10 mouse cellular contexts compared by ENCODE assay signal in the genomic region with DNA sequence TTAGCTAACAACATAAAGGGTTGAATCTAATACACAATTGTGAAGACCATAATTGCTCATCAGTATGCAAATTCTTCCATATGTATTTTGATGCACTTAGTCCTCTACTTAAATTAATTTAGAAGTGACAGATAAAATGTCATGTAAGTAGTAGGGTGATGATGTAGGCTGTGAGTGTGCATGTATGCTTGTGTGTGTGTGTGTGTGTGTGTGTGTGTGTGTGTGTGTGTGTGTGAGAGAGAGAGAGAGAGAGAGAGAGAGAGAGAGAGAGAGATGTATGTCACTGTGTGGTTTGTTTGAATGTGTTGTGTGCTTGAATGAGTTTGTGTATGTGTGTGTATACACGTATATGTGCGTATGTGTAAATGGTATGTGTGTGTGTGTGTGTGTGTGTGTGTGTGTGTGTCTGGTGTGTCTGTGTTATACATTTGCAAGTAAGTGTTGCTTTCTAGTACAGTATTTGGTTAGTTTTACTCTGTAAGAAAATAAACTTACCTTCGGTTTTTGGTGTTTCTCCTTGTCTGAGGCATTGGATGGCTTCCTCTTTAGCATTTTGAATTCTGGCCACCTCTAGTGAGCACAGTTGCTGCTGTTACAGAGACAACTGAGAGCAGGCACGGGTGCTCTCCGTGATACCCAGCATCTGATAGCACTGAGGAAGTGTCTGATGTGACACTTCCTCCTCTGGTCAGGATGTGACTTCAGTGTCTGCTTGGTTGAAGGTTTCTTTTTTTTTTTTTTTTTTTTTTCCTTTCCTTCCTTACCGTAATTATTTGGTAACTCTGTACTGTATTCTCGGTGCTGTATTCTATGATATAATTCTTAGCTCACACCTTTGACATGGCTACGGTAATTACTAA.
DNase-seq lines count a peak whose midpoint lies in the region; ATAC-seq lines count a peak whose summit lies in the region.
"Had no signal": no experiment of that assay in that cellular context is flagged by ENCODE, and none has a peak within 500 bp of the region (broad histone marks: within the 10 kb centered on the region; RNA-seq: fewer than 3 reads in every experiment).

No protein-coding gene starts in this region.

- H3K4me1 ChIP-seq in hindbrain, embryonic 14.5 days (replicated peaks; ENCODE audit: control insufficient read depth, insufficient read depth, low read length): no peaks in the 10 kb centered on the region
- H3K4me1 ChIP-seq: embryonic facial prominence, embryonic 15.5 days; lung, embryonic 15.5 days had no signal

- H3K4me3 ChIP-seq in hindbrain, embryonic 14.5 days (replicated peaks; ENCODE audit: low read length): no peak overlapping the region
- H3K4me3 ChIP-seq: embryonic facial prominence, embryonic 15.5 days; lung, embryonic 15.5 days had no signal

- H3K9me3 ChIP-seq in hindbrain, embryonic 14.5 days (ENCODE audit: control insufficient read depth, low read length): no peaks in the 10 kb centered on the region
- H3K9me3 ChIP-seq: embryonic facial prominence, embryonic 15.5 days; lung, embryonic 15.5 days had no signal

- H3K27me3 ChIP-seq in hindbrain, embryonic 14.5 days (ENCODE audit: control insufficient read depth, insufficient read depth, low read length): no peaks in the 10 kb centered on the region
- H3K27me3 ChIP-seq: embryonic facial prominence, embryonic 15.5 days; lung, embryonic 15.5 days had no signal

- no peaks in the 10 kb centered on the region for H3K36me3 ChIP-seq in hindbrain, embryonic 14.5 days (replicated peaks; ENCODE audit: control insufficient read depth, insufficient read depth)
- H3K36me3 ChIP-seq: embryonic facial prominence, embryonic 15.5 days; lung, embryonic 15.5 days had no signal

- intact Hi-C loops in gastrocnemius, postnatal 14 days (cut with DNase I; ENCODE audit: low total_unique reads): no loop called here

- peak; percentile 5 to 39 for DNase-seq in adrenal gland, adult (ENCODE audit: inconsistent age in 2 of 2, low spot score in 1 of 2)
- DNase-seq in adrenal gland, adult 2 months: no peak
- DNase-seq in CD8-positive naive resting alpha-beta T cell, adult 2 months (ENCODE audit: low read depth in 2 of 2, low spot score in 2 of 2): peak; percentile 47 to 59
- peak; percentile 27 for DNase-seq in kidney, postnatal 14 days
- DNase-seq in monocyte, adult 2 months (ENCODE audit: low read depth in 1 of 2, low spot score in 2 of 2): peak; percentile 52 to 68
- no peak for DNase-seq in gastrocnemius, postnatal 14 days
- no peak for DNase-seq in cerebellum, postnatal 36 days
- DNase-seq in hindbrain, embryonic 14.5 days (ENCODE audit: low spot score): no peak

- H3K4me2 ChIP-seq in hindbrain, embryonic 14.5 days (replicated peaks): no peak overlapping the region
- H3K4me2 ChIP-seq: embryonic facial prominence, embryonic 15.5 days; lung, embryonic 15.5 days had no signal

- ATAC-seq in hindbrain, embryonic 14.5 days (ENCODE audit: low FRiP score): no peak

- no peak overlapping the region for H3K9ac ChIP-seq in hindbrain, embryonic 14.5 days
- H3K9ac ChIP-seq: embryonic facial prominence, embryonic 15.5 days; lung, embryonic 15.5 days had no signal

- whole genome bisulfite sequencing in hindbrain, embryonic 14.5 days: 84% methylated on average over 8 of the region's 8 CpGs

- H3K27ac ChIP-seq in hindbrain, embryonic 14.5 days: no peak overlapping the region
- H3K27ac ChIP-seq: embryonic facial prominence, embryonic 15.5 days; lung, embryonic 15.5 days had no signal

Comparison
In these comparisons a context has a peak if more than half of its experiments do, and no peak if none do; other contexts are left out.
1. DNase-seq: peak in adrenal gland, adult (2 of 2), CD8-positive naive resting alpha-beta T cell, adult 2 months (2 of 2), kidney, postnatal 14 days (single experiment) and monocyte, adult 2 months (2 of 2); none in adrenal gland, adult 2 months (single experiment), gastrocnemius, postnatal 14 days (single experiment), cerebellum, postnatal 36 days (0 of 2) and hindbrain, embryonic 14.5 days (single experiment).